Mouse (Mus musculus) kidney, postnatal 25 days (tissue): ENCODE measurements at regions not wholly inside any gene's neighbourhood (a gene's known extent, or its start where the extent isn't known, plus 50 kb on each side); places are given as distances from the start of the nearest gene placed in this dataset.

Source experiments
- DNase-seq, 2 experiments: peaks; one replicate each; pipeline ENCODE4 v3.0.0; 2021; ENCODE audit warnings: mixed read lengths in 2 of 2

- DNase-seq, result no peak
Observed at GRCm38 (mm10) chr6:94954580-94954979, 162.5 kb upstream of the Kbtbd8 start.

DNA sequence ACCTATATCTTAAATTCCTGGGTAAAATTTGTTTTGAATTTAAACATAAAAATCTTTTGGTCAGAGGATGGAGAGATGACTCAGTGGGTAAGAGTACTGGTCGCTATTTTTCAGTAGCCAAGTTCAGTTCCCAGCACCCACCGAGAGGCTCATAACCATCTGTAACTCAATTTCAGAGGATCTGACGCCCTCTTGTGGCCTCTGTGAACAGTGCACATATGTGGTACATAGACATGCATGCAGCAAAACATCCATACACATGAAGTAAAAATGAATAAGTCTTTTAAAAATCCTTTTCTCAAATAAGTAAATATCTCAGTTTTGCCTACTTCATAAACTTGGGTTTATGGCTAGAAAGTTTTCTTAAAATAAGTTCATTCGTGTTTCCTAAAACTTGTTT is 163.4 kb upstream of the Kbtbd8 start:
- DNase-seq, result no peak

DNA sequence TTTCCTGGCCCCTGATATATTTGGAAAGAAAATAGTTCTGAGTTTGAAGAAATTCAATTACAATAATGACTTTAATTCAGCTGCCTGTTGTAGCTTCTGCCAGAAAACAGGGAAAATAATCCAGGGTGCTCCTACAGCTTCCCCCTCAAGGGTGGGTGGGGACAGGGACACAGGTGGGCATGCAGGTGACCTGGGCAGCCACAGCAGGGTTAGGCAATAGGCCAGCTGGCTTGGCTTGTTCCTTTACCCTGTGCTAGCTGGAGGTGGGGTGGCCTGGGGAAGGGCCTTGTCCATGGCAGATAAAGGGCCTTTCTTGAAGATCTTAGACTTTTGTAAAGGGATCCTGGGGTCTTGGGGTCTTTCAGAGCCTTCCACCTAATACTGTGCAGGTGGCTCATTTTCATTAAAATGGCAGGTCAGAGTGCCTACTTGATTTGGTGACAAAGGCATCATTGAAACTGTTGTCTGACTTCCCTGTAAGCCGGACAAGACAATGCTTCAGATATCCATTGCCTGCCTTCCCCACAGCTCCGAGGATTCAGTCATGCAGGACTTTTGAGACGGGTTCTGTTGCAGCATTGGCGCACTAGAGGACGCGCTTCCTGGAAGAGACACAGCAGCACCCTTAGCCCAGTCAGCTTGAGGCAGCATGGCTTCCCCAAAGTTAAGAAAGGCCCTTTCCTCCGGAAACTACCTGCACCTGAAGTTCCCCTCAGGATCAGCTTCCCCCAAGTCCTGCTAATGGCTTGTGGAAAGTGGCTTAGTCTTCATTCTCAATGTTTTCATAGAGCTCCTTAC is 164.9 kb upstream of the Kbtbd8 start:
- no peak for DNase-seq

DNA sequence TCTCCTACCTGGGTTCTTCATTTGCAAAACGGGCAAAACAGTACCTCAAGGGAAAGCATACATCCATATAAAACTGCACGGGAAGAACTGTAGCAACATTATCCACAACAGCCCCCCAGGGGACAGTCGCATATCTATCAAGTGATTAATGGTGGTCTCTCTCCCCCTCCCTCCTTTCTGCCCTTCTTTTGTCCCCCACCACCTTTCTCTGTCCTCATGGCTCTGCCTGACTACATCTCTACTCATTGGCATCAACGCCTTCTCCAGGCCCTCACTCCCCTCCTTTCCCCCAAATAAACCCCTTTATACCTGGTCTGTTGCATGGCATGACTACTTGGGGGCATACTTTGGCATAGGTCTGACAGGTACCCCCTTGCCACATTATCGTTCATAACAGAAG is 166.1 kb upstream of the Kbtbd8 start:
- no peak for DNase-seq

GRCm38 (mm10) chr6:94950319-94950718 is 166.7 kb upstream of the Kbtbd8 start:
- DNase-seq, result no peak

GRCm38 (mm10) chr6:94946352-94946900 is 170.6 kb upstream of the Kbtbd8 start:
- DNase-seq, result no peak

DNA sequence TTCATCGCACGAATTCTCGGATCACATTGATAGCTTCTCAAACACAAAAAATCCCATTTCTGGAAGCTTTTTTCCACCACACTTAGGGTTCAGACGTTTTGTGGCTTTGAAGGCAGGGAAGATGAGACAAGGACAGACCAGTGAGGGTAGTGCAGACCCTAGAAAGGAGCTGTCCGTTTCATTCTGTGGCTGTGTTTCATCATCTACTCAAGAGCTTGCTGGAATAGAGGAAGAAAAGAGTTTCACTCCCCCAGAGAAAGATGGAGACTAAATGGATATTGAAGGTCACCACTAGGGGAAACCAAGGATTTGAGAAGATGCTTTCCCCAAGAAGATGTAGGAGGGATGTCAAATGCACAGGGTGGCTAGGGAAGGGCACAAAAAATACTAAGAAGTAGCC is 171.3 kb upstream of the Kbtbd8 start:
- no peak for DNase-seq

DNA sequence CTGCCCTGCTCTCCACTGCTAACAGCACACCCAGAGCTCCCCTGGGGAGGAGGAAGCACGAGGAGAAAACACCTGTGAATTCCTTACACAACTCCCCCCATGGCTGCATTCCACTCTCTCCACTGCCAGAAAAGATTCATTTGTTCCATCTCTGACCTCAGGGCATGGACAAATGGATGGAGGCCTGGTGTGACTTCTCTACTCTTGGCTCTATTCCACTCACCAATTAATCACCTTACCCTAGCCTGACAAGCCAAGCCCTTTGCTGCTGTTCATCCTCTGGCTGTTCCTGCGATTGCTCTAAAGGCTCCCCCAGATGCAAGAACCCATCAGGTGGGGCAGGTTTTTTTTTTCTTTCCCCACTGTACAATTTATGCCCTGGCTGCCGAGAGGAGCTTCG is 172.8 kb upstream of the Kbtbd8 start:
- no peak for DNase-seq

DNA sequence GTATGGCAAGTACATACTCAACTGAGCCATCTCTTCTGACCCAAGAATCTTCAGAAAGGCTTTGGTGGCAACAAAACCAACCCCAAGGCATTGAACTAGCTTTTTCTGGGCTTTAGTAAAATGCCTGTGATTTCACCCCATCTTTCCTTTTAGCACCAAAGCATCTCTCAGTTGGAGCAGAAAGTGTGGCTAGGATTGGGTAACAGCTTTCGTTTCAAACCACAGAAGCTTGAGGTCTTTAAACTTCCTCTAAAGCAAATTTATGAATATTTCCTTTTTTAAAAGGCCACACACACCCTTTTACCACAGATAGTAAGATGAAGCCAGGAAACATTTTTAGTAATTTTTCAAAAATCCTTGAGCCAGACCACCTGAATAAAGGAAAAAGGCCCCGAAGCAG is 178.1 kb upstream of the Kbtbd8 start:
- DNase-seq, result no peak

DNA sequence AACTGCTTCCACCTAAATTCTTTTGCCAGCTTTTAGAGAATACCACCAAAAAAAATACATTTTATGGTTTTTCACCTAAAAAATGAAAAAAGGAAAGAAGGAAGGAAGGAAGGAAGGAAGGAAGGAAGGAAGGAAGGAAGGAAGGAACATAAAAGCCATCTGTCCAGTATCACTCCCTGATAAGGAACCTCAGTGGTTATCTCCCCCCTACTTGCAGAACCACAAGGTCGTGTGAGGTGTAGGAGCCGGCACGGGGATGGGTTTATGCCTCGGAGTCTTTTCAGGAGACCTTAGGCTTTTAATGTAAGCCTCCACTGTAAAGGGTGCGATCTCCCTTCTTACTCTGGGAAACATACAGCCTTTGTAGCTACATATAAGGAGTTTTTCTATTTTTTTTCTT is 180.8 kb upstream of the Kbtbd8 start:
- DNase-seq, result no peak

- DNase-seq, result peak in 1 of 2 experiments; percentile 44
Observed at GRCm38 (mm10) chr6:94935706-94936105, 181.3 kb upstream of the Kbtbd8 start.

GRCm38 (mm10) chr6:94927811-94928210 is 189.2 kb upstream of the Kbtbd8 start:
- DNase-seq, result no peak

DNA sequence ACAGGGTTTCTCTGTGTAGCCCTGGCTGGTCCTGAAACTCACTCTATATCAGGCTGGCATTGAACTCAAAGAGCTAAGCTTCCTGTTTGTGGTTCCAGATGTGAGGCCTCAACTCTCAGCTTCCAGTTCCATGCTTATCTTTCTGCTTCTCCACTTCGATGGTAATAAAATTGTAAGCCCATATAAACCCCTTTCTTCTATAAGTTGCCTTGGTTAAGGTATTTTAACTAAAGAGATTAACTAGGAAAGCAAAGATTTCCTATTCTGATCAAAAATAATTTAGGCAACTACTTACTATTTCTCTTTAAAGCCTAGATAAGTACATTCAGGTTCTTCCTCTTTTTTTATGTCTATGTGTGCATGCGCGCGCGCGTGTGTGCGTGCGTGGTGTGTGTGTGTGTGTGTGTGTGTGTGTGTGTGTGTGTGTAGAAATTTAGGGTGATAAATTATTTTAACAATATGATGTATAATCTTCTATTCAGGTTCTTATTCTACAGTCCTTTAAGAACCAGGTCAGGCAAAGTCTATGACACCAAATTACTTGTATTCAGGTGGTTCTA is 190.3 kb upstream of the Kbtbd8 start:
- DNase-seq, result no peak

DNA sequence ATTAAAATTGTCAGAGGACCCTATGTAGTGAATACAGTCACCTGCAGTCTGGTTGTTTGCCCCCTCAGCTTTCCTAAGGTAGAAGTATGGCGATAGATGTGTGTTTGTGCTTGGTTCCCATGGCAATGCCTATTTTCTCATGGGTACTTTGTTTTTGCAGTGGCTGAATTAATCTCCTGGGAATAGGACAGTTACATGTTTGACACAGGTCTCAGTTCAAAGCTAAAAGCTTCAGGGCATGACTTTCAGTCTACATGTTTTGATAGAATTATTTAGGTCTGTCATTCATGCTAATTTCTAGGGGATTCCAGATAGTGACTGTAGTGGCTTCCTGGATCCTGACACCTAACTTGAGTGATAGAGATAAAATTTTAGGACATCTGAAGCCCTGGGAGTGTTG is 191.6 kb upstream of the Kbtbd8 start:
- DNase-seq, result no peak

GRCm38 (mm10) chr6:94924338-94925039 is 192.6 kb upstream of the Kbtbd8 start:
- no peak for DNase-seq

DNA sequence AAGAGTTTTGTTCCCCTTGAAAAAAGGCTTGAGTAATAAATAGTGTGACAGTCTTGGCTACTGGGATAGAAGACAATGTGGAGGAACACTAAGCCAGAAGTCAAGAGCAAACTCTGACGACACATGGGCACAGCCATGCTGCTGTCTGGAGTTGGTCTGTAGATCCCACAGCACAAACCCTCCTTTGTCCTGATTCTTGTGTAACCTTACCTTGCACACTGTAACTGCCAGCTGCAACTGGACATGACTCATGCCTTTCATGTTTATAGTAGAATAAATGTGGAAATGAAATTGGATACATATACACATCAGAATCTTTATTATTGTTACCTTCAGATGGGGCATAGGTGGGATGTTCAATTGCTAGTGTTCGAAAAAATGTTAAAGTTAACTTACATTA is 195.3 kb upstream of the Kbtbd8 start:
- DNase-seq, result no peak

DNA sequence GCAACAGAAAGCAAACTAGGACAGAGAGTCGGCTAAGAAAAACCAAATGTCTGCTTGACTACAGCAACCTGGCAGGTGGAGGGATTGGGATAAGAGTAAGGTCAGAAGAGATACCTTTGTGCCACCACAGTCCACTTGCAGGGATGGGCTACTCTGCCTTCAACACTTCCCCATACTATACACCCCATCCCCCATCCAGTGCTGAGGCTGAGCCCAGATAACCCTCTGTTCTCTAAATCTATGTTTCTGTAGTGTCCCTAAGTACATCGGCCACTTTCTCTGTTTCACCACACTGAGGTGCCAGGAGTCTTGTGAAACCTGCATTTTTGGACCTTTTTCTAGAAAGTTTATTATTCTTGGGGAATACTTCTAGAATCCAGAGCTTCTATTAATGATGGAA is 196.3 kb upstream of the Kbtbd8 start:
- DNase-seq, result no peak

DNA sequence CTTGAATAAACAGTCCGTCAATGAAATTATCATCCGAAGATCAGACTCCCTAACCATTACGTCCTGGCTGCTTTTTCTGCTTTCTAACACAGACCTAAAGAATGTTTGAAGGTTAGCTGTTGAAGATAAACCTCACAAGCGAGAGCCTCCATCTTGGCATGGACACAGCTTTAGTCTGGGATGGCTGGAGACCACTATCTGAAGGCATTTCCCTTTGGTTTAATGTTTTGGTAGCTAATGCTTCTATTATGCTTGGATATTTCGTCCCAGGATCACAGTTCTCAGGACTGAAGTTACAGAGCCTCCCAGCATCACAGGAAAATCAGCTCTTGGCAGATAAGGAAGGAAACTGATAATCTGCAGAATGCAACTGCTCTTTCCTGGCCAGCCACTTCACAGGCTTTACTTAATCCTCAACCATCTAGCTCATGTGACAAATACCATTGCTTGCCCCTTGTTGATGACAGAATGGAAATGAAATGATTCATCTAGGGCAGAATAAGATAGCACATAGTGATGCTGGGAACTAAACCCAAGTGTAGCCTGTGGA is 197.8 kb upstream of the Kbtbd8 start:
- no peak for DNase-seq

- DNase-seq, result peak in 1 of 2 experiments; percentile 14
Observed at GRCm38 (mm10) chr6:94915842-94916620, 201.0 kb upstream of the Kbtbd8 start.

GRCm38 (mm10) chr6:94911836-94912235 is 205.2 kb upstream of the Kbtbd8 start:
- peak; percentile 35 to 51 for DNase-seq

- no peak for DNase-seq
Observed at GRCm38 (mm10) chr6:94911374-94911773, 205.7 kb upstream of the Kbtbd8 start.

DNA sequence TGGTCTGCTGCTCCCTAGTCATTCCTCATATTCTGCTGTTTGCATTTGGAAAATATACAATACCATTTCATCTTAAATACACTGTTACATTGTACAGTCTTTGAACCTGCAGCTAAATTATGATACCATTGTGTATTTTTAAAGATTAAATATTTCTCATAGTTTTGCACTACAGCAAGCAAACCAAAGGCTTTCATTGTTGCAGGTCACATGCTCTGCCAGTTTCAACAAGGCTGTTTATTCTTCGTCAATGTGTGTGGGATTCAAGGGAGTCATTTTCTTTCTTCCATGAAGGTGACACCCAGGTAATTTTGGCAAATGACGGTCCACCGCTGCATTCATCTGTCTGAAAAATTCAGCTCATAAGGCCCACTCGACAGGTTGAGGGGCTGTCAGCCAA is 200.9 kb upstream of the Lrig1 start:
- DNase-seq, result no peak

GRCm38 (mm10) chr6:94898881-94899280 is 198.9 kb upstream of the Lrig1 start:
- no peak for DNase-seq
